Mouse (Mus musculus): Measurements from ENCODE around the gene Rpl37a.

Gene Rpl37a

DNA sequence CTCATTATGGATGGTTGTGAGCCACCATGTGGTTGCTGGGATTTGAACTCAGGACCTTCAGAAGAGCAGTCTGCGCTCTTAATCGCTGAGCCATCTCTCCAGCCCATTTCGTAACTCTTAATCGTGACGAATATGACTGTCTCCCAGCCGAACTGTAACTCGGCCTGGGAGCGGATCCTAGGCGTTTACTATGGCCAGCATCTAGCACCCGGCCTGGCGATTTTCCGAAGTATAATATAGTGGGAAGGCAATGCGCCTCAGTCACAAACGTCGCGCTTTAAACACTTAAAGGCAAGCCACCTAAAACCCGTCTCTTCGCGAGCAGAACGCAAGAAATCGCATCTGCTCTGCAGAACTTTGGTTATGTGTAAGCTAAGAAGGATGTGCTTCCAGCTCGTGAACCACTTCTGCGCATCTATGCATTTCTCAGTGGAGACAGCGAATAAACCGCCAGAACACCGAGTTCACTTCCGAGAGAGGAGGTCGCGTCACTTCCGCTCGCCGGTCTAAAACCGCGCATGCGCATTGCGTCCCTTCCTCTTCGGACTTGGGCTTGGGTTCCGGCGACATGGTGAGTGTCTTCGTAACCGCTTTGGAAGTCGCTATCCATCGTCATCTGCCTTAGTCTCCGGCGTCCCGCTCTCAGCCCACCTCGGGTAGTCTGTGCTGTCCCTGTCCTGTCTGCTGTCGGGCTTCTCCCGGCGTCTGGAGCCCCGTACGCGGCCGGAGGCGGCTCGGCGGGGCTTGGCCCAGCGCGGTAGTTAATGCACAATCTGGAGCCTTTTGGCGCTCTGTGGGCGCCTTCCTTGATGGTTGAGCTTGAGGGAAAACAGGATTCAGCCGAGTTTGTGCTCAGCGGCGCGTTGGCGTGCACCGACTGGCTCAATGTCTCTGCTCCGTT is at the start of gene Rpl37a:
TSS of gene Rpl37a (plus strand) at position 538 of the 901 bp plus-strand sequence.
- peak; percentile 90 to 96 for DNase-seq (ENCODE audit: low spot score in 2 of 2)

DNA sequence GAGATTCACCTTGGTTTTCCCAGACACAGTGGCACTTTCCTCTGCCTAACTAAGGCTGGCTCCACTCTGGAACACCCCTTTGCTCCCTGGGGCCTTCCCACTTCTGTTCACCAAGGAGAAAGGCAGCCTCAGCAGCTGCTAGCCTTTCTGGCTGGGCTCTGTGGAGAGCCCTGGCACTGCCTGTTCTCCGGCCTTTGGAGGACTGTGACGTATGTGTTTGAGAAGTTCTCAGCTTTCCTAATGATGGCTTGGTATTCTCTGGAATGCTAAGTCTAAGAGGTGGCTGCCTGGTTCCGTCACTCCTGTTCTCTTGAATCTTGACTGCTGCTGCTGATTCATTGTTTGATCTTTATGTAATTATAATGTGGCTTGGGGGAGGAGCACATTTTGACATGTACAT is 38.0 kb upstream of the Rpl37a start:
- peak in 1 of 2 experiments; percentile 3 for DNase-seq (ENCODE audit: low spot score in 2 of 2)

DNA sequence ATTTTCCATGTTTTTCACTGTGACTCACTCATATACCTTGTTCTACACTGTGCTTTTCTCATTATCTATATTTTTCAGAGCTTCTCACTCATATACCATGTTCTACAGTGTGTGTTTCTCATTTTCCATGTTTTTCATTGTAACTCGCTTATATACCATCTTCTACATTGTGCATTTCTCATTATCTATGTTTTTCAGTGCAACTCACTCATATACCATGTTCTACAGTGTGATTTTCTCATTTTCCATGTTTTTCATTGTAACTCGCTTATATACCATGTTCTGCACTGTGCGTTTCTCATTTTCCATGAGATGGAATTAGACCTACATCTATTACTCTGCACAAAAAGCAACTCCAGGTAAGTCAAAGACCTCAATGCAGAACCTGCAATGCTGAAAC is 14.8 kb upstream of the Rpl37a start:
- no peak for DNase-seq (ENCODE audit: low spot score in 2 of 2)

DNA sequence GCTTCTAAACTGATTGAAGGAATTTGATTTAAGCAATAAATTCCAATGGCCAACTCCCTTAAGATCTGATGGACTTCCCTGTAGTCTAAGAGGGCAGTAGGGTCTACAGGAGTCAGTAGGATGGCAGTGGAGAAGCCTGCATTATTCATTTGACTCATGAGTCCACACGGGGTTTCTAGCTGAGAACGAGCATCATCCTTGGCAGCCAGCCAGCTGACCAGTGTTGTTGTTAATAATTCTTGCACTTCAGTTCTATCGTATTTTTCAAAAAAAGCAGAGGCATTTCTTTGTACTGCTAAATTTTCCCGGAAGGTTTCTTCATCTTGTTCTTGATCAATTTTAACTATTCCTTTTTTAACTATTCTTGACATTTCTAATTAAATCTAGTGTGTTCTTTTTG is 12.4 kb upstream of the Rpl37a start:
- DNase-seq (ENCODE audit: low spot score in 2 of 2): no peak

DNA sequence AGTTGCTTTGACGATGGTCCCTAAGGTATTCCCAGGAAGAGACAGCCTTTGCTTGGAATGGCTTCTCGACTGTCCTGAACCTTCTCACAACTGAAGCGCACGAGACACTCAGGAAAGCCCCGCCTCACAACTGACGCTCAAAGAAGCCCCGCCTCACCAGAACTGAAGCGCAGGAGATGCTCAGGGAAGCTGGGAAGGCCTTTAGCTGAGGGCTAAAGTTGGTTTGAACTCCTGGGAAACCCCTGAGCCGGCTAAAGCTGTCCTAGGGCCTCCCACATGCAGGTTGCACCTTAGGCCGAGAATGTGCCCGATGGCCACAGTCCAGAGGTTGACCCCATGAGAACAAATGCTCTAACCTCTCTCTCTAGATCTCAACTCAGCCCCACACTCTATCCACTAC is 10.6 kb upstream of the Rpl37a start, which contains the start of gene Ankar:
TSS of gene Ankar (minus strand) at position 101 of the 400 bp plus-strand sequence.
- no peak for DNase-seq (ENCODE audit: low spot score in 2 of 2)

DNA sequence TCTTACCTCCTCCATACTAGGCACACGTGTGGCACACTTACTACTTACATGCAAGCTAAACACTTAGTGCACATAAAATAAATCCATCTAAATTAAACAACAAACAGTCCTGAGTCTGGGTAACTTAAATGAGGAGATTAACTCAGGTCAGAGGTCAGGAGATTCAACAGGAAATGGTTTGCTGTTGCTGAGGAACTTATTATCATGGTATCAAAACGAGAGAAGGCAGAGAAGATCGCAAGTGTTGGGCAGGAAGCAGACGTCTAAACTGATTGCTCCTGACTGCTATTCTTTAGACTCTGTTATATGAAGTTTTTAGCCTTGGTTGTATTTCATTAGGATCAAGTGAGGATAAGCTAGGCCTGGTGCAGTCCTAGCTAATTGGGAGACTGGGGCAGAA is 3.6 kb upstream of the Rpl37a start:
- no peak for DNase-seq (ENCODE audit: low spot score in 2 of 2)

DNA sequence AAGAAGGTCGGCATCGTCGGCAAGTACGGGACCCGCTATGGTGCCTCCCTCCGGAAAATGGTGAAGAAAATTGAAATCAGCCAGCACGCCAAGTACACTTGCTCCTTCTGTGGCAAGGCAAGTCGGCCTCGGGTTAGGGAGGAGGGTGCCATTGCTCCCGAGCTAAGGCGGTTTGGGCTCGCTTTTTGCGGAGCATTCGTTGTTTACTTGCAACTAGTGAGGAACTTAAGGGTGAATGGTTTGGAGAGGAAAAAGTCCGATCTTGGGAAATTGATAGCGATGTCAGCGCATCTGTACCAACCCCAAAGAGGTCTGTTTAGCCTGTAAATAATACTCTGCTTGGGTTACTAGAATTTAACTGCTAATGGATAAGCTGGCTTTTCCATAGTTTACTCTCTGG is 594 bp downstream of the Rpl37a start:
- no peak for DNase-seq (ENCODE audit: low spot score in 2 of 2)

DNA sequence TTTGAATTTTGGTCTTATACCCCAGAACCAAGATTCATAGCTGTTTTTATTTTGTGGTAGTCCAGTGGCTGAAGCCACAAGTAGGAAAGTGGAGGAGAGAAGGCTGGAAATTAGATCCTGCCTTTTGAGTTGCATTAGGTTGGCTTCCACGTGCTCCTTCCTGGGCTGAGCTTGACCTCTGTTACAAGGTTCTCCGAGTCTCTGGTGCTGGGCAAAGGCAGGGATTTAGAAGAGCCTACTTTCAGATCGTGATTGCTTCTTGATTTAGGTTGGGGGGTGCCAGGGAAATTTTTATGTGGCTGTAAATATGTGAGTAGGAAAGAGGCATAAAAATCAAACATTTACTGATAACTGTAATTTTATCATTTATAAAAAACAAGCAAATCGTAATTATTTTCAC is 3.5 kb downstream of the Rpl37a start:
- DNase-seq (ENCODE audit: low spot score in 2 of 2): no peak

DNA sequence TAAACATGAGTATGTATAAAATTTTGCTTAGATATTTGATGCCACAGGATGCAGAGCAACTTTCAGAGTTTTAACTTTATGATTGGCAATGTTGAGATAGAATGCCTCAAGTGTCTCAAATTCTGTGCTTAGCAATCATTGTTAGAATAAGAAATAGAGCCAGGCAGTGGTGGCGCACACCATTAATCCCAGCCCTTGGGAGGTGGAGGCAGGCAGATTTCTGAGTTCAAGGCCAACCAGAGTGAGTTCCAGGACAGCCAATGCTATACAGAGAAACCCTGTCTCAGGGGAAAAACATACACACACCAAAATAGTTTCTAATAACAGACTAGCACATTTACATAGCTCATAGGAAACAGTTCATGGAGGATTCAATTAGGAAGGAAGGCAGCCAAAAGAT is 4.0 kb downstream of the Rpl37a start:
- DNase-seq (ENCODE audit: low spot score in 2 of 2): no peak

DNA sequence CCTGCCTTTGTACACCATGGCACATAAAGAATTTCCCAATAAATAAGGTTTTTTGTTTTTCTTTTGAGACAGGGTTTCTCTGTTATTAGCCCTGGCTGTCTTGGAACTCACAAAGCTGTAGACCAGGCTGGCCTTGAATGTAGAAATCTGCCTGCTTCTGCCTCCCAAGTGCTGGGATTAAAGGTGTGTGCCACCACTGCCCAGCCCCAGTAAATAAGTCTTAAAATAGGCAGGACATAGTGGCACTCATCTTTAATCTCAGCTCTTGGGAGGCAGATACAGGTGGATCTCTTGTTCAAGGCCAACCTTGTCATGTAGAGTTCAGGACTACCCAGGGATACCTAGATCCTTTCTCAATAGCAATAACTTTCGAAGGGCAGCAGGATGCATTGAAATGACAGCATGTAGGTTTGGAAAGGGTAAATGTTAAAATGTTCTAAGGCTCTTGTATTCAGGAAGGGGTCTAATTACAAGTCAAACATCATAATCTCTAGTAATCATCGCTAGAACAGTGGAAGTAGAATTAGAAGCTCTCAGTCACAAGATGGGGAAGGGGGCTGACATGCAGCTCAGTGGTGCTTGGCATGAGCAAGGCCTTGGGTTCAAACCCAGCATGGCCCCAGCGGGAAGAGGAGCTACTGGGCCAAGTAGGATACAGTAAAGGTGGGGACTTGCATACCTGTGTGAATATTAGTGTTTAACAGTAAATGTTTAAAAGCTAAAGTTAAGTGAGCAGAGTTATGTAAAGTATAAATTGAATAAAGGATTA is 4.7 kb downstream of the Rpl37a start:
- no peak for DNase-seq (ENCODE audit: low spot score in 2 of 2)

DNA sequence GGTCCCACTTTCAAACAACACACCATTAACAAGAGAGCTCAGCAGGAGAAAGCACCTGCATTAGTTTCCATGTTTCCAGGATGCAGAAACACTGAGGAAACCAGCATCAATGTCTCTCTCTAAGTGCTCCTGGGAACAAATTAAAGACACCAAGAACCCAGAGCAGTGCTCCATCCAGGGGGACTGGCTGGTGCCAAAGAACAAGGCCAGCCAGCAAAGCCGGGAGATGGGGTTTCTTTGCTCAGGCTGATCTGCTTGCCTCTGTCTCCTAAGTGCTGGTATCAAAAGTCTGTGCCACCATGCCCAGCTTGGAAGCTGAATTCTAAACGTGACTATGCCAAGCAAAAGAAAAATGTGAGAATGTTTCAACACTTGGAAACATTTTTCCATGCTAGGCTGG is 5.3 kb downstream of the Rpl37a start:
- no peak for DNase-seq (ENCODE audit: low spot score in 2 of 2)

DNA sequence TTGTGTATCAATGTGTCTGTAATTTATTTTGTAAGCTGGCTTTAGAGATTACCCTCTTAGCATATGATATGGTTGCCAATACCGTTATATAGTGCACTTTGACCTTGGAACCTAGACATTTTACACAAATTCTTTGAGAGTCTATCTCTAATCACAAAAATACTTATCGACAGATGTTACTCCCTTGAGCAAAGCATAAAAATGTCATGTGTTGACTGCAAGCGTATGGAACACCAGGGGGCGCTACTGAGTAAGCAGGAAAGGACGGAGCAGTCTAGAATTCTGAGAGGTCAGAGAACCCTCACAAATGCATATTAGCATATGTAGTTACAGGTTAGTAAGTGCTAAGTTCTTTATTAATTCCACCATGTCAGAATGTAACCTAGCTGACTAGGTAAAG is 5.8 kb downstream of the Rpl37a start:
- DNase-seq (ENCODE audit: low spot score in 2 of 2): peak; percentile 39 to 67

DNA sequence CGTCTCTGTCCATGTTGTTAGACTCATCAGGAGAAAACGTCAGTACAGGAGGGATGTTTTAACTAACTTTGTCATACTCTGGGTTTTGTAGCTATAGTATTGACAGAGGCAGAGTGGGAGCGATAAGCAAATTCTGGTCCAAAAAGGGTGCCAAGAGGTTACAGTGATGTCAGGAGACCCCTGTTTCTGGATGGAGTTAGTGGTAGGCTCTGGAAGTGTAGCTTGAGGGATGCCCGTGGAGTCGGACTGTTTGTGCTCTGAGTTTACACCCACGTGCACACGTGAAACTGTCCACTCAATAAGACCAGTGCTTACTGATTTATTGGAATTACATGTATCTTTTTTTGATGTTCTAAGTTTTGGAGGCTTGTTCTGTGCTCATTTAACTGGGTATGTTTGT is 6.5 kb downstream of the Rpl37a start:
- DNase-seq (ENCODE audit: low spot score in 2 of 2): no peak

DNA sequence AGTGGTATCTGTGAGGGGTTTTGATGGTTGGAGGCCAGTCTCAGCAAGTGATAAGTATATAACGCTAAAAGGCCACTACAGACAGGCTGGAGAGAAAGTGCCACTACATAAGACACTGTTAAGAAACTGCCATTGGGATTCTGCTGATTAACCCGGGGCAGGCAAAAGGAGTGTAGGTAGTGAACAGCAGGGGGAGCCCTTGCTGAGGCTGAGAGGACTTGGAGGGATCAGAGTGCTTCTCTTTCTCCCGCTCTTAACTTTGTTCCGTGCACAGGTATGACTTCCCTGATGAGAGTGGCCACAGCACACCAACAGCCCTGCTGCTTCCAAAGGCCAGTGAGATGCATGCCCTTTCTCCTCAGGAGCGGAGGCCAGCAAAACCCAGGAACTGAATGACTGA is 7.8 kb downstream of the Rpl37a start:
- no peak for DNase-seq (ENCODE audit: low spot score in 2 of 2)

DNA sequence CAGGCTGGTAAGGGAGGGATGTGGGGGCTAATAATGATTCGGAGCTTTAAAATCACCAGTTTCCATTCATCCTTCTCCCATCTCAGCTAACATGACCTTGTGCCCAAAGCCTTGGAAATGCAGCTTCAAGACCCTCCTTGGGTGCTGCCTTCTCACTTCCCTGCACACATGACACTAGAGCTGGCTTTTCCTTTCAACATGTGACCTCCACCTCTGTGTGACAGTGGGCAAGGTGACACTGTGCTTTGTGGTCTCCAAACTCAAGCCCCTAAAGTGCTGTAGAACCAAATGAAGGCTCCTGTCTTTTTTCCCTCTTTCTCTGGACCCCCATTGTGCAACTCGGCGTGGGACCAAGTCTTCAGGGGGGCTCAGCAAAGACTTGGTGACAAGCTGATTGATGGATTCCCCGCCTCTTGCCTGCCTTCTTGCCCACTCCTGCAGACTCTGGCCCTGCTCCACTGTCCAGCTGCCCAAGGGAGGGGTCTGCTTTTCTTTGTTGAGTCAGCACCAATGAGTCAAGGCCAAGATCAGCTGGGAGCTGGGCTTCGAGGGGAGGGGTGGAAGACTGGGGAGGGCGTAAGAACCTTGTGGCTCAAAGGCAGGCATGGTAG is 9.1 kb downstream of the Rpl37a start:
- peak in 1 of 2 experiments; percentile 20 for DNase-seq (ENCODE audit: low spot score in 2 of 2)

DNA sequence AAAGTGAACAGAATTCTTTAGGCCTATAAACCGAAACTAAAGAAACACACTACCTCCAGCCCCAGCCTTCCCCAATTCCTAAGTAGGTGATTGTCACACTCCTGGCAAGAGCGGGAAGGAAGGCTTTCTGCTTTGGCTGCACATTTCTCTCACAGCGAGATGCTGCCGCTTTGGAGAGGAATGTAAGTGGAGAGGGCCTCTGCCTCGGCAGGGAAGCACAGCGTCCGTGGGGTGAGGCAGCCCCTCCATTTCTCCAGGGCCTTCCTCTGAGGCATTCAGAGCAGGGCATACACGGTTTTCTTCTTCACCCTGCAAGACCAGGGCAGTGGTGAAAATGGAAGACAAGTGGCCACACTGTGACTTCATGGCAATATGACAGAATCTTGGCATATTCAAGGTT is 11.6 kb downstream of the Rpl37a start:
- no peak for DNase-seq (ENCODE audit: low spot score in 2 of 2)

DNA sequence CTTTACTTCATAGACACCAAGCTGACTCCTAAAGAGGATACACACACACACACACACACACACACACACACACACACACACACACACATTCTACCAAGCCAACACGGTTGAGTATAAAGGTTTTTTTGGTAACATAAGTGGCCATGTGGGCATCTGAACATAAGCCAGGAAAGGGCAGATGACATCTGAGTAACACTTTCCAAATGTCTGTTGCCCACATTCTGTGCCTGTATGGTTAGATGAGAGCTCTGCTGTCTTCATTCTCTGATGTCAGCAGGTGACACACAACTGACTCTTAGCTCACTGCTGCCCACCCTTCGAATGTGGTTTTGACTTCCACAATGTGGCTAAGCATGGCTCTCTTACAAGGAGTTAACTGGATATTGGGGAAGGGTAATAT is 13.3 kb downstream of the Rpl37a start:
- DNase-seq (ENCODE audit: low spot score in 2 of 2): no peak

DNA sequence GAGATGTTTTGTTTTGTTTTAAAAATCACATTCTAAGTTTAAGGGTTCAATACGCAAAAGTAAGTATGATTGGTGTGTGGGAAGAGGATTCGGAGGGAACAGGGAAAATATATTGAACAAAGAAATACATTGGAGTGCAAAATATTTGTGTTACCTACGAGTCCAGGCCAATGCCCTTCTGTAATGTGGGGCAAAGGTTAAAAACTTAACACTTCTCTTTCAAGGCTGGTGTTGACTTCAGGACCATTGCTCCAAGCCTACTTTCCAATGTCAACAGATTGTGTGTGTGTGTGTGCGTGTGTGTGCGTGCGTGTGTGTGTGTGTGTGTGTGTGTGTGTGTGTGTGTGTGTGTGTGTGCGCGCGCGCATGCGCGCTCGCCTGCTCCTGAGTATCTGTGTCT is 14.9 kb downstream of the Rpl37a start:
- no peak for DNase-seq (ENCODE audit: low spot score in 2 of 2)

DNA sequence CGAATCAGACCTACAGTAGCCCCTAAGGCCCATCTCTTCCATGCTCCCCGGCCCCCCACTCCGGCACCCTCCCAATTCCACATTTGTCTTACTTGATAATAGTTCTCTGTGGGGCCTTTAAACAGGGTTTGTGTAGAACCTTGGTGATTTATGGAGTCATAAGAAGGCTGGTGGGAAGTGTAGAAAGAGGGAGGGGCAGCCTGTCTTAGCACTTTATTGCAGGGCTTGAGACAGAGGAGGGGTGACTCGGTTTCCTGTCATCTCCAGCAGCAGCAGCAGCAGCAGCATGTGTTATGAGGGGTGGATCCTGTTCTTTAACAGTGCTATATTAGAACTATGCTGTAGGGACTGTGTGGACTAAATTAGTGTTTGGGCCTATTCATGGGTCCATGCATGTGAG is 17.7 kb downstream of the Rpl37a start:
- DNase-seq (ENCODE audit: low spot score in 2 of 2): no peak

DNA sequence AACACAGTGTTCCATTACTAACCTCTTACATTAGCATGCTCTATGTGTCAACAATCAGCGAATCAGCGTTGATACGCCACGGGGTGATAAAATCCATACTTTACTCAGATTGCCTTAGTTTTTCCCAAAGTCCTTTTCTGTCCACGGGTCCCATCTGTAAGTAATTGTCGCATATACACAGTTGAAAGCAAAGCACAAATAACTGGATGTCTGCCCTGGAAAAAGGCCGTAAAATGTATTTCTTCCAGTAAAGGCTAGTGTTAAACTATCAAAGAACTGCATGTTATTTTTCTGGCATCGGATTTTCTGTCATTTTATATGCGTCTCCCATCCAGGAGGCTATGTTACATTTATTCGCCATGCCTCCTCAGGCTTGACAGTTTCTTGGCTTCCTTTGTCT is 19.0 kb downstream of the Rpl37a start:
- no peak for DNase-seq (ENCODE audit: low spot score in 2 of 2)

DNA sequence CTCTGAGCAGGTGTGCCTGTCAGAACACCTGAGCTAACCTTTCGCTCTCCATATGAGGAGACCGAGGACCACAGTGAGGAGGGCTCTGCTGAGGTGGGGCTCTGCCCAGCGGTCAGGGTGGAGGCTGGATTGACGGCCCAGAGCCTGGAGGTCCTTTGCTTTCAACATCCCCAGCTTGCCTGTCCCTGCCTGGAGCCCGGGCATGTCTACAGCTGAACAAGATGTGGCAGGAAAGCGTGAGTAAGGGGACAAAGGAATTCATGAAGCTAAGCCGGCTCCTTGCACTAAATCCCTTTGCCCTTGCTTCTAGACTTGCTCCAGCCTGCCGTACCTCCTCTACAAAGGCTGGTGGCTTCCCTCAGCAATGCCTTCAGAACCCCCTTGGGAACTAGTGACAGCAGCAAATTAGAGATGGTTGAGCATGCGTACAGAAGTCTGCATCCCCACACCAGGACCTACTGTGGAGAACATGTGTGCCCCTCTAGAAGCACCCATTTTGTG is 22.2 kb downstream of the Rpl37a start:
- DNase-seq (ENCODE audit: low spot score in 2 of 2): no peak

DNA sequence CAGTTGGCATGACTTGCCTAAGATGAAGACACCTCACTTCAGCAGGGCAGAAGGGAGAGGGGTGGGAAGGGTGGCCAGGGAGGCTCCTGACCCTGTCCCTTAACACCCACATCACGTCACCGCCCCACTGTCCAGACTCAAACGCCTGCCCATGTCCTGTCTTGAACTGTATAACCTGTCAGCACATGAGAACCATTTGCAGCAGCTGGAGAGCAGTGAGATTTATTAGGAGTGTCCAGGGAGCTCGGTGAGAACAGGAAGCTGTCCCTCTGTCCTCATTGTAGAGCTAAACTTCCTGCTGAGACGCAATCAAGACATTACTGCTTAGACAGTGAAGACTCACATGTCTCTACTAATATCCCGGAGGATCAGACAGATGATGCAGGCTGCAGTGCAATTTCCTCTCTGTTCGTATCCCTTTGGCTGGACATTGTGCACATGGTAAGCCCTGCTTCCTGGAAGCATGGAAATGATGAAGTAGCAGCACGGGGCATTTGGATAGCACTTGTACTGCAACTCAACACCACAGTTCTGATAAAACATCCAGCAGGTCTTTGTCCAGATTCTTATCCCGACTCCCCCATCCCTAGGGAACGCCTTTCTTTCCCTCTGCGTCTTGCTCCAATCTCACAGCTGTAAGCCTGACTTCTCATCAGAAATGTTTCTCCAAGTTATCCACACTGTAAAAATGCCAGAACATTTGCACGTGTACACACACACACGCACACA is 25.5 kb downstream of the Rpl37a start:
- no peak for DNase-seq (ENCODE audit: low spot score in 2 of 2)
